Mouse (Mus musculus) skeletal muscle tissue, postnatal 0 days (tissue): ENCODE measurements around the gene Nras. TPM values are rescaled to one million over a fixed set of nuclear protein-coding genes. Genes with fewer than 3 reads are reported as not detected.

Experiments used
- polyA plus RNA-seq: library from polyadenylated mRNA; unstranded; fragments of >200 nt; fragmentation: Nextera tagmentation; extraction: Ambion mirVana; gene quantifications from 2 replicates; pipeline ENCODE4 v1.2.1, GENCODE M21; 2015

Nras gene
- 83.7 and 87.3 TPM in 2 replicates for polyA plus RNA-seq

DNA sequence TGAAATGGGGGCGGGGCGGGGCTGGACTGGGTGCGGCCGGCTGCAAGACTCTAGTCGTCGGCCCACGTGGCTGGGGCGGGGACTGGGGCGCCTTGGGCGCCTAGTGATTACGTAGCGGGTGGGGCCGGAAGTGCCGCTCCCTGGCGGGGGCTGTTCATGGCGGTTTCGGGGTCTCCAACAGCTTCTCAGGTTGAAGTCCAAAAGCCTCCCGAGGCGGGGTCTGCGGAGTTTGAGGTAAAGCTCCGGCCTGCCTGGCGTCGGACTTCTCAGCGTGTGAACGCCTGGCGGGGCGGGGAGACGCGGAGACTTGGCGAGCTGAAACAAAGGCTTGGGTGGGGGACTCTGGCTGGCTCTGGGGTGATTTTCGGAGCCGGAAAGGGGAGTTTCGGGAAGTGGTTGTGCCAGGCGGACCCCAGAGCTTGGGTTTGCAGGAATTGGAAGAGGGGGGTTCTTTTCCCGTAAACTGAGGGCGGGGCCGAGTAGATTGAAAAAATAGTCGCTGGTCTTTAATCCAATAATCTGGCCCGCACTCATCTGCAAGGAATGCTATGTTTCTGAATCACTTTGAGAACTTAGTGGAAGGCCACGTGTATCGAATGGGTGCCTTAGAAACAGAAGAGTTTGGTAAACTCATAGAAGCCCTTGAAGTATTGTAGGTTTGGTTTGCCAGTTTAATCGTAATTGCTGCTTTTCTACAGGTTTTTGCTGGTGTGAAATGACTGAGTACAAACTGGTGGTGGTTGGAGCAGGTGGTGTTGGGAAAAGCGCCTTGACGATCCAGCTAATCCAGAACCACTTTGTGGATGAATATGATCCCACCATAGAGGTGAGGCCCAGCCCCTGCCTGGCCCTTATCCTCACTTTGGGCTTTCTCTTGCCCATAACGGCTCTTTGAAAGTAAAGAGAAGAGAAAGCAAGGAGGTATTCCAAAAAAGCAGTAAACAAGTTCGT lies at the start of gene Nras:
Gene Nras, plus strand, starts transcription at position 79 of the 951 bp plus-strand sequence.

DNA sequence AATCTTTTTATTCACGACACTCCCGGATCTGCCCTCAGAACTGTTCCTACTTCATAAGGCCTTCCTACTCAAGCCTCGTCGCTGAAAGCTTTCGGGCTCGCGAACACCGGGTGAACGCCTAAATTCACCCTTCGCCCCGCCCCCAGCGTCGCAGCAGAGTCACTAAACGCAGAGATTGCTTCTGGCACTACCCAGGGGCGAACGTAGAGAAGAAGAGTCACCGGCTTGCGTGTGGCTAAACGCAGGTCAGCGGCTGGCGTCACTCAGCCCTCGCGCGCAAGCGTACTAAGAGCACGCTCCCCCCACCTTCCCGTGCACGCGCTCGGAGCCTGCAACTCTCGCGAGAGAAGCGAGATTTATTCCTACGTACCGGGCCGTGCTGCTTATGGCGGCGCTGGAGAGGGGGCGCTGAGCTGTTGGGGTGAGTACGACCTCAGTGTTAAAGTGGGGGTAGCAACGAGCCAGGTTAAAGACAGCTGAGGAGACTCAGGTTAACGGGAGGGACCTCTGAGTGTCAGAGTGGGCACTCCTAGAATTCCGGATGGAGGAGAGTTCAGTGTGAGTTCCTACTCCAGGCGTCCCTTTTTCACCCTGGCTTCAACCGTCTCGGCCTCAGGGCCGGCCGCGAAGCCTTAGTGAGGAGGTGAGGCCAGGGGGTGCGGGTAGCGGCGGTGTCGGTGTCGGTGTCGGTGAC lies 37.7 kb upstream of the Nras start, which contains the start of gene Csde1:
Gene Csde1, plus strand, starts transcription at position 178 of the 694 bp plus-strand sequence.

DNA sequence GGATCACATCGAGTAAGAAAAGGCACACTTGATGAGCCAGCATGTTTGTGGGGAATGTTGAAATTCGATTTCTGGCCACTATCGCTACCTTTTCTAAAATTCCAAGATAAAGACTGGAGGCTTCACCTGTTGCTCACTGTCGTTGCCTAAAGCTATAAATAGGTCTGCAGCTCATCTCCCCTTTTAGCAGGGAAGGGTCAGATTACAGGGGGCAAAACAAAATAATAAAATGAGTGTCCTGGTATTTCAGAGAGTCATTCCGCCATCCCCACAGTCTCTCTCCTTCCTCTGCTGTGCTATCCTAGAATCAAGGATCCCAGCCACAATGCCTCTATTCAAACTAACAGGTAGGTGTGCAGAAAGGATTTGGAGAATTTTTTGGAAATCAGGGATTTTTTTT lies 15.7 kb downstream of the Nras start, which contains the start of gene Ampd1:
Gene Ampd1, plus strand, starts transcription at position 244 of the 400 bp plus-strand sequence.

DNA sequence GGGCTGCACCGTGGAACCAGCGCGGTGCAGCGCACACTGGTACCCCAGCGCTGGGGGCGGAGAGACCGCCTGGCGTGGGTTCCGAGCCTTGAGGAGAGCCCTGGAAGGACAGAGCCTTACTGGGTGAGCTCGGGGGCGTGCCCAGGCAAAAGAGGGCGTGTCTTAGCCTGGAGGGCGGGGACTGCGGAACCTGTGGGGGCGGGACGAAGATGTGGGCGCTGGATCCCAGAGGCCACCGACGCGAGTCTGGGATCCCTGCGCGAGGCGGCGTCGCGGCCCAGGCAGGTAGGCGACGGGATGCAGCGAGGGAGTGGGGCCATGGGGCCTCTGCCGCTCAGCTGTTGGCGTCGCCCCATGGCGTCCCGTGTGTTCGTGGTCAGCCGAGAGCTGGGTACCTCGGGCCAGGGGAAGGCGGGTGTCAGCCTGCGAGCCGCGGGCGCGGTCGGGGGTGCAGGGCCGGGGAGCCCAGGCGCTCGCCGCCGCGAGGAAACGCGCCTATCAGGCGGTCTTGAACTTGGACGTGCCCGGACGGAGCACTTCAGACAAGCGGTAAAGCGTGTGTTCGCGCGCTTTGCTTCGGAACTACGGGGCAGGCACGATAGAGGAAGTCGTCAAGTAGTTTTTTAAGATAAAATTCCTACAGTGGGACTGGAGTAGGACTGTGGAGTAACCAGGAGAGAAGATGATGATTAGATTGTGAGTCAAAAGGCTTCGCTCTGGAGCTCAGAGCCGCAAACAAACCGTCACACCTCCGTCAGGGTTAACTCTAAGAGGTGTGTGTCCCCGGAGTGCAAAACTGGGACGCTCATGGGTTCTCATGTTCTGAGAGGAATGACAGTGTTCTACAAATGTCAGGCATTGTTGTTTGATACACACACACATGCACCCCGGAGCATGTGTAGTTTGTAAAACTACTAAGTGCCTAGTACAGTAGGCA lies 44.6 kb downstream of the Nras start, which contains the start of gene Dennd2c:
Gene Dennd2c, plus strand, starts transcription at position 151 of the 937 bp plus-strand sequence.

Other genes with a start within 250 kb of the Nras start
- not detected in 2 replicates for gene Sycp1, start 122.2 kb upstream of the Nras start, polyA plus RNA-seq
- gene Nr1h5, start 94.2 kb upstream of the Nras start, polyA plus RNA-seq: 0.06 TPM in 1 of 2 replicates, not detected in the other
- 68.3 and 70.8 TPM in 2 replicates for gene Sike1, start 62.6 kb upstream of the Nras start, polyA plus RNA-seq
- gene Csde1, start 37.9 kb upstream of the Nras start, polyA plus RNA-seq: 237 and 246 TPM in 2 replicates
- 185 and 206 TPM in 2 replicates for gene Ampd1, start 15.7 kb downstream of the Nras start, polyA plus RNA-seq
- gene Dennd2c, start 44.3 kb downstream of the Nras start, polyA plus RNA-seq: 7.9 TPM in 2 replicates
- gene Bcas2, start 113.4 kb downstream of the Nras start, polyA plus RNA-seq: 92.8 and 99.9 TPM in 2 replicates
- gene Trim33, start 221.0 kb downstream of the Nras start, polyA plus RNA-seq: 4.5 and 4.6 TPM in 2 replicates